Mouse (Mus musculus): ENCODE results near the gene Gm11437. TPM values are rescaled to one million over a fixed set of nuclear protein-coding genes. Genes with fewer than 3 reads are reported as not detected.

Gene Gm11437
- polyA plus RNA-seq, 1 experiment from 2014 or later = 0.10 TPM

DNA sequence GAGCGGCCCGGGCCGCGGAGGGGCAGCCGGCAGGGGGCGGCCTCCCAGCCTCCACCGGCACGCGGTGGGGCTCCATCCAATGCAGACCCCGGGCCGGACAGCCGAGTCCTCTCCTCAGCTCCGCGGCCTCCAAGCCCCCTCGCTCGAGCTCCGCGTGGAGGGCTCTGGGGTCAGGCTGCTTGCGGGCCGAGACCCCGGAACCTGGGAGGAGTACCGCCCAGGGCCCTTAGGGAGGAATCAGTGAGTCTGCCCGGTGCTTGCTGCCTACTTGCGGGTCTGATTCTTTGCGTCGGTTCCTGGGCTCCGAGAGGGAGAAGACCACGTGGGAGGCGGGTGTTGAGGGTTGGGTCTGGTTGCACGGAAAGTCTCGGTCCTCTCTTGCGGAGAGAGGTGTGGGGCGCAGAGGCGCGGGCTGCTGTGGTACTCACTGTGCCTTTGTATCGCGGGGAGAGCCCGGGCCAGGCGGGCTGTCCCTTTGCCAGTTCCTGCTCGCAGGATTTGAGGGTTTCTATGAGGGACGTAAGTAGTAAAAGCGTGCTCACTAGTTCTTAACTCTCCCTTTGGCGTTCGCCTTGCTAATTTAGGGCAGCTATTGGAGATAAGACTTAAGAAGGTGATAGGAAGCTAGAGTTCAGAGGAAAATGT lies 12.8 kb upstream of the Gm11437 start:
- H3K36me3 ChIP-seq (ENCODE audit: control insufficient read depth, insufficient read depth, low read length) = no peaks in the 10 kb centered on the region
- peak overlapping the region; percentile 69 for H3K4me3 ChIP-seq (replicated peaks; ENCODE audit: low read length)
- H3K27me3 ChIP-seq (ENCODE audit: control insufficient read depth, insufficient read depth, low read length) = no peaks in the 10 kb centered on the region
- WGBS = 0% methylated on average over 44 of the region's 44 CpGs
- no peaks in the 10 kb centered on the region for H3K9me3 ChIP-seq (replicated peaks; ENCODE audit: control insufficient read depth, low read length)
- ATAC-seq (ENCODE audit: insufficient read depth, low FRiP score) = peak; percentile 18
- peak overlapping the region; percentile 65 for H3K4me2 ChIP-seq (ENCODE audit: low read depth, low read length)
- H3K4me1 ChIP-seq (ENCODE audit: control insufficient read depth, insufficient read depth, low read length) = peaks cover 5% of the 10 kb centered on the region; the same call in 1 of the 2 replicates
- peak overlapping the region; percentile 68 for H3K27ac ChIP-seq (ENCODE audit: low read length)
- peak overlapping the region; percentile 83 for H3K9ac ChIP-seq (ENCODE audit: low read length)

GRCm38 (mm10) chr11:84179226-84179953 lies 12.1 kb upstream of the Gm11437 start:
- peak; percentile 98 for ATAC-seq (ENCODE audit: insufficient read depth, low FRiP score)
- no peaks in the 10 kb centered on the region for H3K36me3 ChIP-seq (ENCODE audit: control insufficient read depth, insufficient read depth, low read length)
- H3K9ac ChIP-seq (ENCODE audit: low read length) = peak overlapping the region; percentile 83
- H3K4me1 ChIP-seq (ENCODE audit: control insufficient read depth, insufficient read depth, low read length) = peaks cover 5% of the 10 kb centered on the region; the same call in 1 of the 2 replicates
- H3K27me3 ChIP-seq (ENCODE audit: control insufficient read depth, insufficient read depth, low read length) = no peaks in the 10 kb centered on the region
- WGBS = under 1% methylated on average over 77 of the region's 85 CpGs
- peak overlapping the region; percentile 69 for H3K4me3 ChIP-seq (replicated peaks; ENCODE audit: low read length)
- H3K4me2 ChIP-seq (ENCODE audit: low read depth, low read length) = peak overlapping the region; percentile 65
- no peaks in the 10 kb centered on the region for H3K9me3 ChIP-seq (replicated peaks; ENCODE audit: control insufficient read depth, low read length)
- peak overlapping the region; percentile 68 for H3K27ac ChIP-seq (ENCODE audit: low read length)

DNA sequence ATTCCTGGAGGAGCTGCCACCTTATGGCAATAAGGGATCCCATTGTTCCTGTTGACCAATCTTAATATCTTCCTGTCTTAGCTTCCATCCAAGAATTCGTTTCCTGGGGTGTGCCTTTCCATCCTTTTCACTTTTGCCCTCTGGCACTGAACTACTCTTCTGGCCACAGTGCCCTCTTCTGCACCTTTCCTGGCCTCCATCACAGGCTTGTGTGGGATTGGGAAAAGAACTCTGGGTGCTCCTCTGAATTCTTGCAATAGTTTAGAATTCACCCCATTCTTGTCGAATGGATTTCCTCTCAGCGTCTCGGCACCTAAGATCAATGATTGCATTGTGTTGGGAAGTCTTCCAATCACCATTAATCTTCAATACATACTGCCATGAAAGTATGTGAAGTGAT lies 11.3 kb upstream of the Gm11437 start:
- peak overlapping the region; percentile 65 for H3K4me2 ChIP-seq (ENCODE audit: low read depth, low read length)
- WGBS = 29% methylated on average over 4 of the region's 4 CpGs
- peak overlapping the region; percentile 68 for H3K27ac ChIP-seq (ENCODE audit: low read length)
- H3K27me3 ChIP-seq (ENCODE audit: control insufficient read depth, insufficient read depth, low read length) = no peaks in the 10 kb centered on the region
- H3K9ac ChIP-seq (ENCODE audit: low read length) = no peak overlapping the region
- no peak for ATAC-seq (ENCODE audit: insufficient read depth, low FRiP score)
- peak overlapping the region; percentile 69; the same call in 1 of the 2 replicates for H3K4me3 ChIP-seq (replicated peaks; ENCODE audit: low read length)
- H3K4me1 ChIP-seq (ENCODE audit: control insufficient read depth, insufficient read depth, low read length) = peaks cover 5% of the 10 kb centered on the region; the same call in 1 of the 2 replicates
- H3K9me3 ChIP-seq (replicated peaks; ENCODE audit: control insufficient read depth, low read length) = no peaks in the 10 kb centered on the region
- H3K36me3 ChIP-seq (ENCODE audit: control insufficient read depth, insufficient read depth, low read length) = no peaks in the 10 kb centered on the region

DNA sequence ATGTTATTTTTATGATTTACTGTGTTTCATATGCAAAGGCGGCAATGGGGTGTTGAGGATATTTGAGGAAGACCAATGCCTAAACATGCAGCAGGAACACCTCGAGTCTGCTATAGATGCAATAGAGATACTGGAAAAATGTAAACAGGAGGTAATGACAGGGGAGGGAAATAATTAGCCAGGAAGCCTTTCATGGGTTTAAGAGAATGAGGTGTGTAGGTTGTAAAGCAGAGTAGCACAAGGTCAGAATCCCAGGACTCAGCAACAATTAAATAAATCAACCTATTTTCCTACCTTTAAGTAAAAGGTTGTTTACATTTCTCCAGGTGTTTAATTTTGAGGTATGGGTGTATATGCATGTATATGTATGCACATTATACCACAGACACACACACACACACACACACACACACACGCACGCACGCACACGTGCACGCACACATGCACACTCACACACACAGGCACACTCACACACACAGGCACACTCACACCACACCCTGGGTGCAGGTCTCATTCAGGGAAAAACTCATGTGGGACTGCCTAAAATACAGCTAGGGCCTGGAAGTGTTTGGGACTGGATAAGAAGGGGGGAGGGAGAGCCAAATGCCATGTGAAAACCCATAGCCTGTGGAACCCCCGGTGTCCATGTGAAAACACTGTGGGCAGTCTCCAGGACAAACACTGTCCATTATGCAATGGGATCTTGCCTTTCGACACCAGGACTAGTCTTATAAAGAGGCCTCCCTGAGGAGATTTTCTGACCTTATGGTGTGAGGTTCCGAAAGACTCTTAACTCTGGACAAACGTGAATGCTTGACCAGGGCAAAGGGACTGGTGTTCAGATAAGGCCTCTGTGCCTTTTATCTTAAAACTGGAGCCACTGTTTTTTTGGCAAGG lies 5.5 kb upstream of the Gm11437 start:
- H3K36me3 ChIP-seq (ENCODE audit: control insufficient read depth, insufficient read depth, low read length) = no peaks in the 10 kb centered on the region
- no peak overlapping the region for H3K27ac ChIP-seq (ENCODE audit: low read length)
- no peaks in the 10 kb centered on the region for H3K9me3 ChIP-seq (replicated peaks; ENCODE audit: control insufficient read depth, low read length)
- no peaks in the 10 kb centered on the region for H3K27me3 ChIP-seq (ENCODE audit: control insufficient read depth, insufficient read depth, low read length)
- H3K4me2 ChIP-seq (ENCODE audit: low read depth, low read length) = no peak overlapping the region
- ATAC-seq (ENCODE audit: insufficient read depth, low FRiP score) = no peak
- no peak overlapping the region for H3K4me3 ChIP-seq (replicated peaks; ENCODE audit: low read length)
- 68% methylated on average over 11 of the region's 11 CpGs for WGBS
- no peaks in the 10 kb centered on the region for H3K4me1 ChIP-seq (ENCODE audit: control insufficient read depth, insufficient read depth, low read length)
- H3K9ac ChIP-seq (ENCODE audit: low read length) = no peak overlapping the region

DNA sequence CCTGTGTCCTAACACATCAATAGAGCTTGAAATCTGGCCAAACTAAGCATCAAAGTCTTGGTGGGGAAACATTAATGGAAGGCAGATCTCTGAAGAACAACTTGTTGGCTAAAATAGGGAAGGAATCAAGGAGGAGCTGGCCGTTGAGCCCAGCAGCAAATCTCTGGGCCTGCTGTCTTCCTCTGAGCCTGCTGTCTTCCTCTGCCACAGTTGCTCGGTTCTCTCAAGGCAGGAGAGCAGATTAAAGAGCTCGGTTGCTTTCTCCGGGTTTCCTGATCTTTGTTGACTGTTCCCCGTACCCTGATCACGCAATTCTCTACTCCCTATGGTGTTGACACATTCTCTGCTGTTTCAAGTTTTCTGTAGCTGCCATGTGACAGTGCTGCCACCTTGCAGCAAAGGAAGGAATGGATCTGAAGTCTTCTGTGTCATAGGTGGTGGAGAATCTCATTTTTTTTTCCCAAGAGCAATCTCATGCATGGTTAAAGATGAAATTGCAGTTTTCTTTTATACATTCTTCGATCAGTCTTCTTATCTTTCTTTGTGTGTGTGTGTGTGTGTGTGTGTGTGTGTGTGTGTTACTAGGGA lies 1.5 kb upstream of the Gm11437 start:
- WGBS = 21% methylated on average over 7 of the region's 7 CpGs
- H3K4me1 ChIP-seq (ENCODE audit: control insufficient read depth, insufficient read depth, low read length) = no peaks in the 10 kb centered on the region

GRCm38 (mm10) chr11:84164561-84164960 lies 2.7 kb downstream of the Gm11437 start:
- no peak overlapping the region for H3K9ac ChIP-seq (ENCODE audit: low read length)
- no peaks in the 10 kb centered on the region for H3K36me3 ChIP-seq (ENCODE audit: control insufficient read depth, insufficient read depth, low read length)
- no peak overlapping the region for H3K4me2 ChIP-seq (ENCODE audit: low read depth, low read length)
- no peak overlapping the region for H3K4me3 ChIP-seq (replicated peaks; ENCODE audit: low read length)
- H3K9me3 ChIP-seq (replicated peaks; ENCODE audit: control insufficient read depth, low read length) = no peaks in the 10 kb centered on the region
- H3K27me3 ChIP-seq (ENCODE audit: control insufficient read depth, insufficient read depth, low read length) = no peaks in the 10 kb centered on the region
- H3K4me1 ChIP-seq (ENCODE audit: control insufficient read depth, insufficient read depth, low read length) = no peaks in the 10 kb centered on the region
- no peak for ATAC-seq (ENCODE audit: insufficient read depth, low FRiP score)
- no peak overlapping the region for H3K27ac ChIP-seq (ENCODE audit: low read length)
- WGBS = 51% methylated on average over 4 of the region's 4 CpGs

More for the DNA sequence above, 1.5 kb upstream of the Gm11437 start:
- Histone ChIP-seq H3K9me3 (replicated peaks; ENCODE audit: control insufficient read depth, low read length) (no peaks in the 10 kb centered on the region), H3K4me3 (replicated peaks; ENCODE audit: low read length) (no peak overlapping the region), H3K9ac (ENCODE audit: low read length) (peak overlapping the region; percentile 34; the same call in 1 of the 2 replicates), H3K4me2 (ENCODE audit: low read depth, low read length) (peak overlapping the region; percentile 23; the same call in 1 of the 2 replicates), H3K36me3 (ENCODE audit: control insufficient read depth, insufficient read depth, low read length) (no peaks in the 10 kb centered on the region), H3K27me3 (ENCODE audit: control insufficient read depth, insufficient read depth, low read length) (no peaks in the 10 kb centered on the region), H3K27ac (ENCODE audit: low read length) (no peak overlapping the region)
- ATAC-seq (ENCODE audit: insufficient read depth, low FRiP score) = no peak

- no peaks in the 10 kb centered on the region for H3K27me3 ChIP-seq (ENCODE audit: control insufficient read depth, insufficient read depth, low read length)
- H3K27ac ChIP-seq (ENCODE audit: low read length) = no peak overlapping the region
- no peaks in the 10 kb centered on the region for H3K9me3 ChIP-seq (replicated peaks; ENCODE audit: control insufficient read depth, low read length)
- H3K9ac ChIP-seq (ENCODE audit: low read length) = no peak overlapping the region
- WGBS = 80% methylated on average over 6 of the region's 6 CpGs
- no peak overlapping the region for H3K4me3 ChIP-seq (replicated peaks; ENCODE audit: low read length)
- no peaks in the 10 kb centered on the region for H3K4me1 ChIP-seq (ENCODE audit: control insufficient read depth, insufficient read depth, low read length)
- ATAC-seq (ENCODE audit: insufficient read depth, low FRiP score) = no peak
- H3K4me2 ChIP-seq (ENCODE audit: low read depth, low read length) = no peak overlapping the region
- H3K36me3 ChIP-seq (ENCODE audit: control insufficient read depth, insufficient read depth, low read length) = no peaks in the 10 kb centered on the region
Observed at GRCm38 (mm10) chr11:84164123-84164522, 3.2 kb downstream of the Gm11437 start.

- H3K4me2 ChIP-seq (ENCODE audit: low read depth, low read length) = no peak overlapping the region
- H3K4me1 ChIP-seq (ENCODE audit: control insufficient read depth, insufficient read depth, low read length) = no peaks in the 10 kb centered on the region
- H3K27ac ChIP-seq (ENCODE audit: low read length) = no peak overlapping the region
- 77% methylated on average over 4 of the region's 4 CpGs for WGBS
- H3K9ac ChIP-seq (ENCODE audit: low read length) = no peak overlapping the region
- no peaks in the 10 kb centered on the region for H3K36me3 ChIP-seq (ENCODE audit: control insufficient read depth, insufficient read depth, low read length)
- no peaks in the 10 kb centered on the region for H3K9me3 ChIP-seq (replicated peaks; ENCODE audit: control insufficient read depth, low read length)
- H3K4me3 ChIP-seq (replicated peaks; ENCODE audit: low read length) = no peak overlapping the region
- no peaks in the 10 kb centered on the region for H3K27me3 ChIP-seq (ENCODE audit: control insufficient read depth, insufficient read depth, low read length)
- ATAC-seq (ENCODE audit: insufficient read depth, low FRiP score) = no peak
Observed at GRCm38 (mm10) chr11:84156535-84157262, 10.6 kb downstream of the Gm11437 start.

All from stomach, embryonic 16.5 days (tissue).